Mouse (Mus musculus): Measurements from ENCODE around the gene Zdhhc24. TPM values are rescaled to one million over a fixed set of nuclear protein-coding genes. Genes with fewer than 3 reads are reported as not detected.

Gene Zdhhc24
- polyA plus RNA-seq (2015; fragmentation: Nextera tagmentation; extraction: Ambion mirVana): 10.8 and 12.0 TPM in 2 replicates

- peak within 1 kb of the TSS; percentile 89 for H3K4me2 ChIP-seq
- peak within 1 kb of the TSS; percentile 92 for H3K9ac ChIP-seq
- peak within 1 kb of the TSS; percentile 99 for H3K4me3 ChIP-seq (replicated peaks)
- WGBS: 2% methylated on average over 52 of the region's 52 CpGs
- ATAC-seq (replicated peaks; ENCODE audit: low FRiP score): peak; percentile 98
- no peaks in the 10 kb centered on the region for H3K9me3 ChIP-seq (replicated peaks)
- no peaks in the 10 kb centered on the region for H3K36me3 ChIP-seq
- no peaks in the 10 kb centered on the region for H3K27me3 ChIP-seq
- H3K4me1 ChIP-seq: peaks cover 29% of the 10 kb centered on the region
- H3K27ac ChIP-seq: peak within 1 kb of the TSS; percentile 88
These were observed at the start of gene Zdhhc24 for GRCm38 (mm10) chr19:4878405-4879323. Gene Zdhhc24 (plus strand): TSS chr19:4878668.

GRCm38 (mm10) chr19:4829156-4829555 lies 49.3 kb upstream of the Zdhhc24 start:
- WGBS: 48% methylated on average over 7 of the region's 7 CpGs
- H3K4me1 ChIP-seq: peaks cover 7% of the 10 kb centered on the region; the same call in 1 of the 2 replicates
- peak overlapping the region; percentile 22; the same call in 1 of the 2 replicates for H3K4me2 ChIP-seq
- no peak overlapping the region for H3K9ac ChIP-seq
- H3K9me3 ChIP-seq (replicated peaks): no peaks in the 10 kb centered on the region
- no peaks in the 10 kb centered on the region for H3K27me3 ChIP-seq
- no peak overlapping the region for H3K27ac ChIP-seq
- no peak for ATAC-seq (replicated peaks; ENCODE audit: low FRiP score)
- H3K4me3 ChIP-seq (replicated peaks): no peak overlapping the region
- H3K36me3 ChIP-seq: peaks cover 52% of the 10 kb centered on the region

GRCm38 (mm10) chr19:4833977-4834376 lies 44.5 kb upstream of the Zdhhc24 start:
- H3K9ac ChIP-seq: no peak overlapping the region
- peaks cover 31% of the 10 kb centered on the region for H3K36me3 ChIP-seq
- H3K4me1 ChIP-seq: peaks cover 11% of the 10 kb centered on the region
- H3K27ac ChIP-seq: no peak overlapping the region
- 84% methylated on average over 8 of the region's 8 CpGs for WGBS
- ATAC-seq (replicated peaks; ENCODE audit: low FRiP score): no peak
- no peaks in the 10 kb centered on the region for H3K27me3 ChIP-seq
- H3K4me2 ChIP-seq: no peak overlapping the region
- no peak overlapping the region for H3K4me3 ChIP-seq (replicated peaks)
- H3K9me3 ChIP-seq (replicated peaks): no peaks in the 10 kb centered on the region

- ATAC-seq (replicated peaks; ENCODE audit: low FRiP score): no peak
- Histone ChIP-seq H3K9ac (no peak overlapping the region), H3K4me2 (no peak overlapping the region), H3K27ac (no peak overlapping the region), H3K9me3 (replicated peaks) (no peaks in the 10 kb centered on the region), H3K4me1 (peaks cover 17% of the 10 kb centered on the region), H3K27me3 (peaks cover 15% of the 10 kb centered on the region), H3K4me3 (replicated peaks) (no peak overlapping the region), H3K36me3 (peaks cover 26% of the 10 kb centered on the region)
- WGBS: 70% methylated on average over 2 of the region's 2 CpGs
These were observed 42.4 kb upstream of the Zdhhc24 start for GRCm38 (mm10) chr19:4836096-4836495.

- ATAC-seq (replicated peaks; ENCODE audit: low FRiP score): no peak
- H3K9me3 ChIP-seq (replicated peaks): no peaks in the 10 kb centered on the region
- 96% methylated on average over 6 of the region's 6 CpGs for WGBS
- no peak overlapping the region for H3K27ac ChIP-seq
- no peak overlapping the region for H3K4me3 ChIP-seq (replicated peaks)
- no peak overlapping the region for H3K9ac ChIP-seq
- peaks cover 24% of the 10 kb centered on the region for H3K27me3 ChIP-seq
- peaks cover 19% of the 10 kb centered on the region for H3K36me3 ChIP-seq
- H3K4me2 ChIP-seq: no peak overlapping the region
- H3K4me1 ChIP-seq: peaks cover 17% of the 10 kb centered on the region
These were observed 41.4 kb upstream of the Zdhhc24 start for GRCm38 (mm10) chr19:4837049-4837448.

- peak overlapping the region; percentile 72 for H3K9ac ChIP-seq
- peaks cover 17% of the 10 kb centered on the region for H3K4me1 ChIP-seq
- peak; percentile 34 for ATAC-seq (replicated peaks; ENCODE audit: low FRiP score)
- H3K27me3 ChIP-seq: peaks cover 29% of the 10 kb centered on the region
- 0 out of 2 replicates have a peak, but pooled peaks cover 6% of the 10 kb centered on the region for H3K36me3 ChIP-seq
- WGBS: 30% methylated on average over 10 of the region's 10 CpGs
- H3K4me2 ChIP-seq: peak overlapping the region; percentile 88
- no peaks in the 10 kb centered on the region for H3K9me3 ChIP-seq (replicated peaks)
- H3K4me3 ChIP-seq (replicated peaks): peak overlapping the region; percentile 63
- H3K27ac ChIP-seq: peak overlapping the region; percentile 54; the same call in 1 of the 2 replicates
These were observed 39.8 kb upstream of the Zdhhc24 start for GRCm38 (mm10) chr19:4838526-4839140.

- H3K27ac ChIP-seq: peak within 1 kb of the TSS; percentile 54; the same call in 1 of the 2 replicates
- peaks cover 29% of the 10 kb centered on the region for H3K27me3 ChIP-seq
- peak within 1 kb of the TSS; percentile 63 for H3K4me3 ChIP-seq (replicated peaks)
- WGBS: under 1% methylated on average over 25 of the region's 25 CpGs
- peak within 1 kb of the TSS; percentile 88 for H3K4me2 ChIP-seq
- peak; percentile 99 for ATAC-seq (replicated peaks; ENCODE audit: low FRiP score)
- no peaks in the 10 kb centered on the region for H3K9me3 ChIP-seq (replicated peaks)
- 0 out of 2 replicates have a peak, but pooled peaks cover 6% of the 10 kb centered on the region for H3K36me3 ChIP-seq
- peaks cover 17% of the 10 kb centered on the region for H3K4me1 ChIP-seq
- peak within 1 kb of the TSS; percentile 72 for H3K9ac ChIP-seq
These were observed 39.3 kb upstream of the Zdhhc24 start, which contains the start of the genes Ccs and Ccdc87 for GRCm38 (mm10) chr19:4839149-4839548. Gene Ccs (minus strand): TSS chr19:4839332. Gene Ccdc87 (plus strand): TSS chr19:4839366.

- Histone ChIP-seq H3K36me3 (0 out of 2 replicates have a peak, but pooled peaks cover 2% of the 10 kb centered on the region), H3K4me1 (peaks cover 17% of the 10 kb centered on the region), H3K9ac (no peak overlapping the region), H3K9me3 (replicated peaks) (no peaks in the 10 kb centered on the region), H3K27ac (no peak overlapping the region), H3K4me3 (replicated peaks) (no peak overlapping the region), H3K27me3 (peaks cover 29% of the 10 kb centered on the region), H3K4me2 (no peak overlapping the region)
- no peak for ATAC-seq (replicated peaks; ENCODE audit: low FRiP score)
- WGBS: 85% methylated on average over 9 of the region's 9 CpGs
These were observed 37.6 kb upstream of the Zdhhc24 start for GRCm38 (mm10) chr19:4840848-4841247.

GRCm38 (mm10) chr19:4842611-4843010 lies 35.9 kb upstream of the Zdhhc24 start:
- peaks cover 32% of the 10 kb centered on the region for H3K27me3 ChIP-seq
- ATAC-seq (replicated peaks; ENCODE audit: low FRiP score): no peak
- H3K4me1 ChIP-seq: peaks cover 17% of the 10 kb centered on the region
- H3K9me3 ChIP-seq (replicated peaks): no peaks in the 10 kb centered on the region
- no peak overlapping the region for H3K4me3 ChIP-seq (replicated peaks)
- no peak overlapping the region for H3K4me2 ChIP-seq
- WGBS: 67% methylated on average over 2 of the region's 2 CpGs
- no peak overlapping the region for H3K27ac ChIP-seq
- no peaks in the 10 kb centered on the region for H3K36me3 ChIP-seq
- no peak overlapping the region for H3K9ac ChIP-seq

- no peaks in the 10 kb centered on the region for H3K36me3 ChIP-seq
- no peaks in the 10 kb centered on the region for H3K9me3 ChIP-seq (replicated peaks)
- no peak overlapping the region for H3K27ac ChIP-seq
- H3K4me1 ChIP-seq: no peaks in the 10 kb centered on the region
- ATAC-seq (replicated peaks; ENCODE audit: low FRiP score): no peak
- H3K4me2 ChIP-seq: no peak overlapping the region
- 59% methylated on average over 2 of the region's 2 CpGs for WGBS
- no peak overlapping the region for H3K4me3 ChIP-seq (replicated peaks)
- H3K27me3 ChIP-seq: peaks cover 21% of the 10 kb centered on the region
- no peak overlapping the region for H3K9ac ChIP-seq
These were observed 32.6 kb upstream of the Zdhhc24 start for GRCm38 (mm10) chr19:4845846-4846245.

GRCm38 (mm10) chr19:4847490-4847889 lies 31.0 kb upstream of the Zdhhc24 start:
- no peaks in the 10 kb centered on the region for H3K36me3 ChIP-seq
- no peak overlapping the region for H3K9ac ChIP-seq
- no peak overlapping the region for H3K27ac ChIP-seq
- H3K4me1 ChIP-seq: no peaks in the 10 kb centered on the region
- H3K27me3 ChIP-seq: peaks cover 8% of the 10 kb centered on the region; the same call in 1 of the 2 replicates
- H3K4me3 ChIP-seq (replicated peaks): no peak overlapping the region
- no peaks in the 10 kb centered on the region for H3K9me3 ChIP-seq (replicated peaks)
- ATAC-seq (replicated peaks; ENCODE audit: low FRiP score): no peak
- H3K4me2 ChIP-seq: no peak overlapping the region
- 36% methylated on average over 7 of the region's 7 CpGs for WGBS

GRCm38 (mm10) chr19:4849800-4850199 lies 28.7 kb upstream of the Zdhhc24 start:
- Histone ChIP-seq H3K4me3 (replicated peaks) (no peak overlapping the region), H3K36me3 (no peaks in the 10 kb centered on the region), H3K9me3 (replicated peaks) (no peaks in the 10 kb centered on the region), H3K4me1 (peaks cover 5% of the 10 kb centered on the region), H3K27me3 (0 out of 2 replicates have a peak, but pooled peaks cover 9% of the 10 kb centered on the region), H3K4me2 (no peak overlapping the region), H3K27ac (no peak overlapping the region), H3K9ac (no peak overlapping the region)
- WGBS: 42% methylated on average over 4 of the region's 4 CpGs
- no peak for ATAC-seq (replicated peaks; ENCODE audit: low FRiP score)
